Mouse (Mus musculus) E14TG2a.4 (cell line): ENCODE results near the gene Arhgef10l.

Experiments
- CTCF ChIP-seq: conservative IDR thresholded peaks from 2 replicates; pipeline ENCODE4 v1.5.1; 2014; ENCODE audit warnings: low read length
- NANOG ChIP-seq: IDR thresholded peaks from 2 replicates; pipeline ENCODE4 v1.6.1; 2014; ENCODE audit warnings: borderline replicate concordance, low read length, mixed read lengths
- POU5F1 ChIP-seq: IDR thresholded peaks from 2 replicates; pipeline ENCODE4 v1.6.1; 2014; ENCODE audit warnings: low read length, borderline replicate concordance

- TF ChIP-seq POU5F1 (no peak), CTCF (no peak), NANOG (no peak)
Measured at GRCm38 (mm10) chr4:140628971-140629370, 36.8 kb downstream of the Arhgef10l start.
